Mouse (Mus musculus) cerebellum, adult 8-10 months (tissue): ENCODE measurements around the gene Wnk2.

Experiments used
- DNase-seq: peaks from one replicate; pipeline ENCODE4 v3.0.0; 2022

Wnk2 gene

GRCm38 (mm10) chr13:49134491-49134890 is 13.3 kb downstream of the Wnk2 start:
- DNase-seq = no peak

GRCm38 (mm10) chr13:49133125-49133524 is 14.7 kb downstream of the Wnk2 start:
- peak; percentile 70 for DNase-seq

- no peak for DNase-seq
Measured at GRCm38 (mm10) chr13:49131946-49132687, 15.7 kb downstream of the Wnk2 start.

GRCm38 (mm10) chr13:49131342-49131855 is 16.4 kb downstream of the Wnk2 start:
- no peak for DNase-seq

- DNase-seq = no peak
Measured at GRCm38 (mm10) chr13:49129845-49130244, 18.0 kb downstream of the Wnk2 start.

- DNase-seq = no peak
Measured at GRCm38 (mm10) chr13:49129154-49129553, 18.7 kb downstream of the Wnk2 start.

- DNase-seq = no peak
Measured at GRCm38 (mm10) chr13:49127844-49128631, 19.8 kb downstream of the Wnk2 start.

- no peak for DNase-seq
Measured at GRCm38 (mm10) chr13:49122106-49122505, 25.7 kb downstream of the Wnk2 start.

- no peak for DNase-seq
Measured at GRCm38 (mm10) chr13:49117563-49117962, 30.3 kb downstream of the Wnk2 start.

- no peak for DNase-seq
Measured at GRCm38 (mm10) chr13:49114921-49115320, 32.9 kb downstream of the Wnk2 start.

- no peak for DNase-seq
Measured at GRCm38 (mm10) chr13:49114116-49114515, 33.7 kb downstream of the Wnk2 start.

- DNase-seq = no peak
Measured at GRCm38 (mm10) chr13:49113345-49113744, 34.5 kb downstream of the Wnk2 start.

GRCm38 (mm10) chr13:49112652-49113051 is 35.2 kb downstream of the Wnk2 start:
- DNase-seq = no peak

- DNase-seq = no peak
Measured at GRCm38 (mm10) chr13:49109665-49110064, 38.1 kb downstream of the Wnk2 start.

GRCm38 (mm10) chr13:49108119-49108846 is 39.5 kb downstream of the Wnk2 start:
- DNase-seq = no peak

GRCm38 (mm10) chr13:49103913-49104312 is 43.9 kb downstream of the Wnk2 start:
- no peak for DNase-seq

GRCm38 (mm10) chr13:49103235-49103634 is 44.6 kb downstream of the Wnk2 start:
- DNase-seq = no peak

- no peak for DNase-seq
Measured at GRCm38 (mm10) chr13:49100417-49100816, 47.4 kb downstream of the Wnk2 start.

- DNase-seq = no peak
Measured at GRCm38 (mm10) chr13:49096826-49097225, 51.0 kb downstream of the Wnk2 start.

- no peak for DNase-seq
Measured at GRCm38 (mm10) chr13:49094667-49095066, 53.1 kb downstream of the Wnk2 start.

GRCm38 (mm10) chr13:49093471-49093891 is 54.3 kb downstream of the Wnk2 start:
- DNase-seq = peak; percentile 69

GRCm38 (mm10) chr13:49092596-49092995 is 55.2 kb downstream of the Wnk2 start:
- no peak for DNase-seq

GRCm38 (mm10) chr13:49090176-49090575 is 57.6 kb downstream of the Wnk2 start:
- no peak for DNase-seq
